Mouse (Mus musculus): ENCODE results near the gene Siae.

DNA sequence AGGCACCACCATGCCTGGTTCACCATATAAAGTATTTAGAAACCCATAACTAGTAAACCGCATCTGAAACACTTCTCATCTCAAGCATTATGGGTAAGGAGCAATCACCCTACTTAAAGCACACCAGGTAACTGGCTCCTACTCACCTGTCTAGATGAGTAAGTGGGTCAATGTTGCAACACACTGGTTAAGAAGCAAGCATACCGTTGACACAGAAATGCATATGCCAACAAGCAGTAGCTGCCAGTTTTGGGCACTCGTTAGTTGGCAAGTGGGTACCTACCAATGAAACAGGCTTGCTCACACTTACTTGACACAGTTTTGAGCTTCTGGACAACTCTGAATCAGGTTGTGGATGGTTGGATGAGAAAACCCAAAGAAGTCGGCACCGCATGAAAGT is 95.1 kb downstream of the Siae start:
- no peak for TF ChIP-seq CTCF (IDR thresholded peaks at IDR 0.05)
- TF ChIP-seq EP300 (IDR thresholded peaks at IDR 0.05) = no peak
